ENCODE assay signal across 24 mouse cellular contexts in genomic region chr9:48713779-48714178, GRCm38 (mm10).
"Had no signal": no experiment of that assay in that cellular context is flagged by ENCODE, and none has a peak within 500 bp of the region (broad histone marks: within the 10 kb centered on the region; RNA-seq: fewer than 3 reads in every experiment).

No protein-coding gene starts in this region.

- H3K27me3 ChIP-seq: heart, embryonic 15.5 days; hindbrain, embryonic 15.5 days; intestine, embryonic 15.5 days; liver, embryonic 12.5 days; liver, embryonic 15.5 days had no signal

- H3K4me2 ChIP-seq: heart, embryonic 11.5 days; heart, embryonic 13.5 days; heart, embryonic 15.5 days; hindbrain, embryonic 13.5 days; hindbrain, embryonic 15.5 days; intestine, embryonic 15.5 days; limb, embryonic 12.5 days; liver, embryonic 12.5 days; liver, embryonic 15.5 days had no signal

- H3K9ac ChIP-seq: heart, embryonic 13.5 days; heart, embryonic 15.5 days; hindbrain, embryonic 13.5 days; hindbrain, embryonic 15.5 days; intestine, embryonic 15.5 days; limb, embryonic 12.5 days; liver, embryonic 12.5 days; liver, embryonic 15.5 days had no signal

- H3K36me3 ChIP-seq: heart, embryonic 13.5 days; heart, embryonic 15.5 days; hindbrain, embryonic 13.5 days; hindbrain, embryonic 15.5 days; intestine, embryonic 15.5 days; limb, embryonic 12.5 days; liver, embryonic 12.5 days; liver, embryonic 15.5 days had no signal

- DNase-seq: gastrocnemius, postnatal 10 days; gastrocnemius, postnatal 25 days; heart, adult 2 months; heart, postnatal 14 days; heart, postnatal 4 days; kidney, adult 18-20 months; kidney, adult 8-10 months; kidney, postnatal 10 days; kidney, postnatal 25 days; kidney, postnatal 4 days; layer of hippocampus, adult 9-11 months had no signal

- H3K4me1 ChIP-seq: intestine, embryonic 15.5 days had no signal

- H3K9me3 ChIP-seq: heart, embryonic 13.5 days; heart, embryonic 15.5 days; hindbrain, embryonic 13.5 days; hindbrain, embryonic 15.5 days; intestine, embryonic 15.5 days; limb, embryonic 10.5 days; limb, embryonic 12.5 days; liver, embryonic 12.5 days; liver, embryonic 15.5 days had no signal

- H3K27ac ChIP-seq: heart, adult 2 months; heart, embryonic 13.5 days; heart, embryonic 15.5 days; hindbrain, embryonic 13.5 days; hindbrain, embryonic 15.5 days; intestine, embryonic 15.5 days; left cerebral cortex, adult 2 months; limb, embryonic 10.5 days; limb, embryonic 12.5 days; liver, embryonic 15.5 days had no signal

- H3K4me3 ChIP-seq: heart, adult 2 months; heart, embryonic 13.5 days; heart, embryonic 15.5 days; hindbrain, embryonic 13.5 days; hindbrain, embryonic 15.5 days; intestine, embryonic 15.5 days; left cerebral cortex, adult 2 months; limb, embryonic 10.5 days; limb, embryonic 12.5 days; liver, embryonic 12.5 days; liver, embryonic 15.5 days had no signal

- ATAC-seq: inflammation-experienced regulatory T-cells, adult 6 months; intestine, embryonic 15.5 days; intestine, postnatal 0 days; liver, embryonic 12.5 days had no signal
